Mouse (Mus musculus) thymus, postnatal 25 days (tissue): ENCODE measurements around the gene Ppp1ca.

Experiments
- DNase-seq: peaks from one replicate; pipeline ENCODE4 v3.0.0; 2022

The Ppp1ca gene

GRCm38 (mm10) chr19:4187303-4187702 is 4.6 kb upstream of the Ppp1ca start:
- no peak for DNase-seq

GRCm38 (mm10) chr19:4189051-4189620 is 2.7 kb upstream of the Ppp1ca start:
- peak; percentile 52 for DNase-seq

- peak; percentile 92 for DNase-seq
These were observed 982 bp upstream of the Ppp1ca start, which contains the start of gene Tbc1d10c for GRCm38 (mm10) chr19:4190831-4191334. Gene Tbc1d10c (minus strand): TSS chr19:4191284.

- DNase-seq: peak; percentile 33
These were observed 553 bp downstream of the Ppp1ca start for GRCm38 (mm10) chr19:4192251-4192985.

GRCm38 (mm10) chr19:4193129-4193528 is 1.3 kb downstream of the Ppp1ca start:
- no peak for DNase-seq

GRCm38 (mm10) chr19:4194021-4194724 is 2.3 kb downstream of the Ppp1ca start:
- DNase-seq: no peak

GRCm38 (mm10) chr19:4194776-4195650 is 3.1 kb downstream of the Ppp1ca start:
- no peak for DNase-seq

GRCm38 (mm10) chr19:4196048-4196447 is 4.2 kb downstream of the Ppp1ca start:
- no peak for DNase-seq

- DNase-seq: no peak
These were observed 4.7 kb downstream of the Ppp1ca start for GRCm38 (mm10) chr19:4196548-4196947.

- no peak for DNase-seq
These were observed 5.3 kb downstream of the Ppp1ca start for GRCm38 (mm10) chr19:4197180-4197579.

- peak; percentile 96 for DNase-seq
These were observed 9.5 kb downstream of the Ppp1ca start, which contains the start of gene Rad9a for GRCm38 (mm10) chr19:4201291-4201909. Gene Rad9a (minus strand): TSS chr19:4201662.

- no peak for DNase-seq
These were observed 10.3 kb downstream of the Ppp1ca start for GRCm38 (mm10) chr19:4202149-4202548.

GRCm38 (mm10) chr19:4203148-4203547 is 11.3 kb downstream of the Ppp1ca start:
- peak; percentile 47 for DNase-seq

GRCm38 (mm10) chr19:4203604-4204326 is 11.9 kb downstream of the Ppp1ca start:
- DNase-seq: peak; percentile 57

GRCm38 (mm10) chr19:4204889-4205288 is 13.0 kb downstream of the Ppp1ca start:
- no peak for DNase-seq

GRCm38 (mm10) chr19:4206971-4207370 is 15.1 kb downstream of the Ppp1ca start:
- peak; percentile 68 for DNase-seq

GRCm38 (mm10) chr19:4208563-4208962 is 16.7 kb downstream of the Ppp1ca start:
- DNase-seq: no peak

- DNase-seq: no peak
These were observed 20.2 kb downstream of the Ppp1ca start for GRCm38 (mm10) chr19:4211891-4212588.

GRCm38 (mm10) chr19:4213524-4213974 is 21.7 kb downstream of the Ppp1ca start:
- DNase-seq: no peak

GRCm38 (mm10) chr19:4214071-4214770 is 22.4 kb downstream of the Ppp1ca start, which contains the start of the genes Clcf1 and AC109138.7:
Gene Clcf1 (plus strand): TSS chr19:4214238.
Gene AC109138.7 (plus strand): TSS chr19:4214357.
- peak; percentile 61 for DNase-seq
